19 mouse cellular contexts compared by ENCODE assay signal in the genomic region with DNA sequence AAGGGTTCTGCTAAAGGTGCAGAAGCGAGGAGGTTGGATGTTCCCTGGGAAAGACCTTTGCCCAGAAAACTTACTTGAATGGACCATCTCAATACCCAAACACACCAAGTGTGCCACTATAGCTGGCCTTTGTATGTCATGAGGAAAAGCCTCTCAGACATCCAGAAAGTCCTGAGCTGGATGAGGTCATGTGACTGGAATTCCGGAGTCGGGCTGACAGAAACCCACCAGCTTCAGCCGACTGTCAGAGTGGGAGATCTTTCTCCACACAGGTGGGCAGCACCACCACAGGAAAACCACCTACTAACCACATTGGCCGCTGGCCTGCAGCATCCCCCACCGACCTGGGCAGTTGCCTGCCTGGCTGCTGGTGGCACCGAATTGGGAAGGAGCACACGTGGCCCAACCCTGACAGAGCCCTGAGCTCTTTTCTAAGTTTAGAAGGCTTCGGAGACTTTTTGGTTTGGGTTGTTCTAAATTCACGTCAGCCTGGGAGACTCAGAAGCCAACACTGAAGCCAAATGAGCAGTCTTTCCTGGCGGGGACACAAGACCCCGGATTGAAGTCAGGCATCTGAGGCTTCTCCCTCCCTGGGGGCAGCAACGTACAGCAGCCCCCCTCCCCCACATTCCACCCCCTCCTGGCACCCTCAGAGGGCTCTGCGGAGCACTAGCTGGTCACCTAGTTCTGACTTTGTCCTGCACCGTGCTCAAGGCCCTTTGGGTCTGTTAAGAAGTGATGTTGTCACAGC.
DNase-seq lines count a peak whose midpoint lies in the region; ATAC-seq and TF ChIP-seq lines count a peak whose summit lies in the region.
"Had no signal": no experiment of that assay in that cellular context is flagged by ENCODE, and none has a peak within 500 bp of the region (broad histone marks: within the 10 kb centered on the region; RNA-seq: fewer than 3 reads in every experiment).

No protein-coding gene starts in this region.

- ATAC-seq in forebrain, embryonic 16.5 days: no peak
- ATAC-seq in heart, embryonic 12.5 days (ENCODE audit: insufficient number of reproducible peaks, low FRiP score): no peak
- no peak for ATAC-seq in intestine, embryonic 16.5 days
- ATAC-seq in inflammation-experienced regulatory T-cells, adult 6 months: no peak
- ATAC-seq: forebrain, embryonic 14.5 days; lung, postnatal 0 days had no signal

- no peak overlapping the region for H3K9ac ChIP-seq in forebrain, embryonic 16.5 days (replicated peaks; ENCODE audit: low read depth, low read length)
- no peak overlapping the region for H3K9ac ChIP-seq in heart, embryonic 12.5 days
- no peak overlapping the region for H3K9ac ChIP-seq in intestine, embryonic 16.5 days (ENCODE audit: low read depth, low read length)
- H3K9ac ChIP-seq: hindbrain, embryonic 15.5 days; midbrain, embryonic 12.5 days had no signal

- H3K4me1 ChIP-seq in forebrain, embryonic 10.5 days: peaks cover 33% of the 10 kb centered on the region
- no peaks in the 10 kb centered on the region for H3K4me1 ChIP-seq in forebrain, embryonic 16.5 days (replicated peaks; ENCODE audit: control insufficient read depth, insufficient read depth, low read length)
- peaks cover 72% of the 10 kb centered on the region for H3K4me1 ChIP-seq in heart, embryonic 12.5 days (replicated peaks)
- peaks cover 15% of the 10 kb centered on the region for H3K4me1 ChIP-seq in intestine, embryonic 16.5 days (ENCODE audit: control insufficient read depth, insufficient read depth, low read length)
- H3K4me1 ChIP-seq: hindbrain, embryonic 15.5 days; midbrain, embryonic 12.5 days had no signal

- peaks cover 7% of the 10 kb centered on the region for H3K36me3 ChIP-seq in forebrain, embryonic 10.5 days (replicated peaks)
- H3K36me3 ChIP-seq in forebrain, embryonic 16.5 days (ENCODE audit: control insufficient read depth, insufficient read depth): no peaks in the 10 kb centered on the region
- H3K36me3 ChIP-seq in heart, embryonic 12.5 days: 0 out of 2 replicates have a peak, but pooled peaks cover 7% of the 10 kb centered on the region
- H3K36me3 ChIP-seq in C2C12 (ENCODE audit: control insufficient read depth, insufficient read depth): no peaks in the 10 kb centered on the region
- no peaks in the 10 kb centered on the region for H3K36me3 ChIP-seq in intestine, embryonic 16.5 days (ENCODE audit: control insufficient read depth, insufficient read depth, low read length)
- H3K36me3 ChIP-seq: hindbrain, embryonic 15.5 days; midbrain, embryonic 12.5 days had no signal

- WGBS in forebrain, embryonic 10.5 days: 87% methylated on average over 15 of the region's 15 CpGs
- 86% methylated on average over 15 of the region's 15 CpGs for WGBS in forebrain, embryonic 16.5 days
- 67% methylated on average over 15 of the region's 15 CpGs for WGBS in heart, embryonic 12.5 days
- WGBS in intestine, embryonic 16.5 days: 81% methylated on average over 15 of the region's 15 CpGs

- H3K27ac ChIP-seq in forebrain, embryonic 10.5 days: peak overlapping the region; percentile 15; the same call in 1 of the 2 replicates
- no peak overlapping the region for H3K27ac ChIP-seq in forebrain, embryonic 16.5 days (ENCODE audit: low read length)
- peak overlapping the region; percentile 83 for H3K27ac ChIP-seq in heart, embryonic 12.5 days (ENCODE audit: poor library complexity, severe bottlenecking)
- H3K27ac ChIP-seq in intestine, embryonic 16.5 days (ENCODE audit: low read length): peak overlapping the region; percentile 45; the same call in 1 of the 2 replicates
- H3K27ac ChIP-seq: hindbrain, embryonic 15.5 days; midbrain, embryonic 12.5 days had no signal

- no peak overlapping the region for H3ac ChIP-seq in C2C12 (ENCODE audit: control insufficient read depth, insufficient read length, low read depth)

- no peak for DNase-seq in forebrain, embryonic 10.5 days (ENCODE audit: extremely low spot score, low spot score)
- DNase-seq in heart, adult 8-10 months (ENCODE audit: low spot score): no peak
- no peak for DNase-seq in layer of hippocampus, postnatal 36 days
- DNase-seq: adrenal gland, postnatal 10 days; cerebellum, adult 8-10 months; gastrocnemius, postnatal 14 days; kidney, adult 2 months; kidney, postnatal 10 days; left cerebral cortex, postnatal 4 days; thymus, postnatal 25 days had no signal

- H3K79me2 ChIP-seq in C2C12 (ENCODE audit: control insufficient read depth, insufficient read depth): peaks cover under 1% of the 10 kb centered on the region

- no peaks in the 10 kb centered on the region for H3K79me3 ChIP-seq in C2C12 (ENCODE audit: low read depth)

- H3K27me3 ChIP-seq in forebrain, embryonic 10.5 days (ENCODE audit: poor library complexity, severe bottlenecking): no peaks in the 10 kb centered on the region
- H3K27me3 ChIP-seq in forebrain, embryonic 16.5 days (replicated peaks; ENCODE audit: control insufficient read depth, insufficient read depth, low read length): no peaks in the 10 kb centered on the region
- no peaks in the 10 kb centered on the region for H3K27me3 ChIP-seq in heart, embryonic 12.5 days (replicated peaks)
- no peaks in the 10 kb centered on the region for H3K27me3 ChIP-seq in C2C12 (ENCODE audit: control insufficient read depth, insufficient read depth, insufficient read length)
- no peaks in the 10 kb centered on the region for H3K27me3 ChIP-seq in intestine, embryonic 16.5 days (replicated peaks; ENCODE audit: control insufficient read depth, insufficient read depth, low read length)
- H3K27me3 ChIP-seq: hindbrain, embryonic 15.5 days; midbrain, embryonic 12.5 days had no signal

- no peak overlapping the region for H3K4me3 ChIP-seq in forebrain, embryonic 10.5 days
- no peak overlapping the region for H3K4me3 ChIP-seq in forebrain, embryonic 16.5 days (replicated peaks; ENCODE audit: low read length)
- no peak overlapping the region for H3K4me3 ChIP-seq in heart, embryonic 12.5 days
- no peak overlapping the region for H3K4me3 ChIP-seq in C2C12 (ENCODE audit: insufficient read depth, poor library complexity, severe bottlenecking)
- H3K4me3 ChIP-seq in intestine, embryonic 16.5 days (ENCODE audit: low read length): no peak overlapping the region
- H3K4me3 ChIP-seq: hindbrain, embryonic 15.5 days; midbrain, embryonic 12.5 days had no signal

- H3K4me2 ChIP-seq in forebrain, embryonic 16.5 days (ENCODE audit: low read length): no peak overlapping the region
- H3K4me2 ChIP-seq in heart, embryonic 12.5 days: peak overlapping the region; percentile 22; the same call in 1 of the 2 replicates
- H3K4me2 ChIP-seq in intestine, embryonic 16.5 days (ENCODE audit: low read depth, low read length): no peak overlapping the region
- H3K4me2 ChIP-seq: hindbrain, embryonic 15.5 days; midbrain, embryonic 12.5 days had no signal

- TF ChIP-seq CTCF in C2C12 (IDR thresholded peaks at IDR 0.05; ENCODE audit: control insufficient read depth, insufficient read depth, insufficient read length): no peak

- H3K9me3 ChIP-seq in forebrain, embryonic 10.5 days: no peaks in the 10 kb centered on the region
- H3K9me3 ChIP-seq in forebrain, embryonic 16.5 days (ENCODE audit: control insufficient read depth, low read length): no peaks in the 10 kb centered on the region
- H3K9me3 ChIP-seq in heart, embryonic 12.5 days (replicated peaks): no peaks in the 10 kb centered on the region
- no peaks in the 10 kb centered on the region for H3K9me3 ChIP-seq in intestine, embryonic 16.5 days (ENCODE audit: control insufficient read depth, low read length)
- H3K9me3 ChIP-seq: hindbrain, embryonic 15.5 days; midbrain, embryonic 12.5 days had no signal

TF ChIP-seq in C2C12, 6 proteins besides CTCF, POLR2A, EP300 and RAD21:
- no peak for TF ChIP-seq MYOG (IDR thresholded peaks at IDR 0.05; ENCODE audit: control insufficient read depth, extremely low read depth, insufficient read length)
- TF ChIP-seq USF1 (IDR thresholded peaks at IDR 0.05; ENCODE audit: low read depth): peak; percentile 69
